Mouse (Mus musculus) liver, embryonic 15.5 days (tissue): ENCODE results near the gene Cysrt1. TPM values are rescaled to one million over a fixed set of nuclear protein-coding genes. Genes with fewer than 3 reads are reported as not detected.

Experiments used
- polyA plus RNA-seq: library from polyadenylated mRNA; unstranded; fragments of >200 nt; fragmentation: Nextera tagmentation; extraction: Ambion mirVana; gene quantifications from 2 replicates; pipeline ENCODE4 v1.2.1, GENCODE M21; 2015

Gene Cysrt1
- polyA plus RNA-seq, 1 experiment from 2014 or later, result not detected

Other genes with a start within 250 kb of the Cysrt1 start
- gene Nsmf, start 188.1 kb downstream of the Cysrt1 start, polyA plus RNA-seq, result 8.3 and 9.7 TPM in 2 replicates
- 5.3 and 6.8 TPM in 2 replicates for gene Entpd8, start 162.1 kb downstream of the Cysrt1 start, polyA plus RNA-seq
- gene Noxa1, start 147.3 kb downstream of the Cysrt1 start, polyA plus RNA-seq, result 0.94 and 0.98 TPM in 2 replicates
- 2.1 and 2.4 TPM in 2 replicates for gene Nrarp, start 61.7 kb downstream of the Cysrt1 start, polyA plus RNA-seq
- gene Tor4a, start 45.6 kb downstream of the Cysrt1 start, polyA plus RNA-seq, result 6.2 and 6.8 TPM in 2 replicates
- gene Nelfb, start 31.0 kb downstream of the Cysrt1 start, polyA plus RNA-seq, result 35.9 and 40.6 TPM in 2 replicates
- not detected in 2 replicates for gene Stpg3, start 27.8 kb downstream of the Cysrt1 start, polyA plus RNA-seq
- 1.0 TPM in 1 of 2 replicates, not detected in the other for gene Fam166a, start 23.7 kb downstream of the Cysrt1 start, polyA plus RNA-seq
- gene Tubb4b, start 17.8 kb downstream of the Cysrt1 start, polyA plus RNA-seq, result 695 and 769 TPM in 2 replicates
- gene Slc34a3, start 8.1 kb downstream of the Cysrt1 start, polyA plus RNA-seq, result not detected in 2 replicates
- not detected in 2 replicates for gene Rnf224, start 5.7 kb downstream of the Cysrt1 start, polyA plus RNA-seq
- 0.31 and 0.59 TPM in 2 replicates for gene Rnf208, start 197 bp downstream of the Cysrt1 start, polyA plus RNA-seq
- 1.7 and 1.9 TPM in 2 replicates for gene AL732309.1, start 4.4 kb upstream of the Cysrt1 start, polyA plus RNA-seq
- 11.9 and 12.5 TPM in 2 replicates for gene Tmem203, start 13.0 kb upstream of the Cysrt1 start, polyA plus RNA-seq
- 3.9 and 5.4 TPM in 2 replicates for gene Tprn, start 20.2 kb upstream of the Cysrt1 start, polyA plus RNA-seq
- gene Ssna1, start 30.0 kb upstream of the Cysrt1 start, polyA plus RNA-seq, result 116 and 124 TPM in 2 replicates
- 41.7 and 45.0 TPM in 2 replicates for gene Anapc2, start 30.0 kb upstream of the Cysrt1 start, polyA plus RNA-seq
- not detected in 2 replicates for gene Tmem210, start 45.7 kb upstream of the Cysrt1 start, polyA plus RNA-seq
- gene Lrrc26, start 47.5 kb upstream of the Cysrt1 start, polyA plus RNA-seq, result not detected in 2 replicates
- not detected in 2 replicates for gene Grin1, start 76.7 kb upstream of the Cysrt1 start, polyA plus RNA-seq
- gene Man1b1, start 89.9 kb upstream of the Cysrt1 start, polyA plus RNA-seq, result 15.9 and 17.1 TPM in 2 replicates
- gene Dpp7, start 113.9 kb upstream of the Cysrt1 start, polyA plus RNA-seq, result 11.5 and 14.7 TPM in 2 replicates
- gene Uap1l1, start 123.2 kb upstream of the Cysrt1 start, polyA plus RNA-seq, result 15.1 and 15.4 TPM in 2 replicates
- 18.5 and 19.5 TPM in 2 replicates for gene Sapcd2, start 129.9 kb upstream of the Cysrt1 start, polyA plus RNA-seq
- 0.58 and 0.71 TPM in 2 replicates for gene Entpd2, start 153.4 kb upstream of the Cysrt1 start, polyA plus RNA-seq
- gene Npdc1, start 156.9 kb upstream of the Cysrt1 start, polyA plus RNA-seq, result 4.5 and 6.1 TPM in 2 replicates
- 1.2 and 1.7 TPM in 2 replicates for gene Fut7, start 180.8 kb upstream of the Cysrt1 start, polyA plus RNA-seq
- 1.2 and 1.3 TPM in 2 replicates for gene Abca2, start 186.3 kb upstream of the Cysrt1 start, polyA plus RNA-seq
- gene Clic3, start 214.4 kb upstream of the Cysrt1 start, polyA plus RNA-seq, result 0.38 and 1.0 TPM in 2 replicates
- gene Paxx, start 218.6 kb upstream of the Cysrt1 start, polyA plus RNA-seq, result 8.3 and 10.6 TPM in 2 replicates
- 0.23 and 0.38 TPM in 2 replicates for gene Ptgds, start 227.6 kb upstream of the Cysrt1 start, polyA plus RNA-seq